Mouse (Mus musculus) liver, embryonic 16.5 days (tissue): ENCODE measurements around the gene Foxk1. TPM values are rescaled to one million over a fixed set of nuclear protein-coding genes. Genes with fewer than 3 reads are reported as not detected.

ENCODE experiments used
- ATAC-seq: fragments of 200-750 bp; cut with Nextera tagmentation; 2 replicates; pipeline ENCODE4 v1.8.0; 2017; ENCODE audit warnings: low read depth, mild to moderate bottlenecking, moderate number of reproducible peaks, moderate library complexity
- H3K27ac ChIP-seq: fragments of 300-500 bp; sonication (generic); 2 replicates; pipeline ENCODE4 v1.5.1; 2014; ENCODE audit warnings: mild to moderate bottlenecking, low read length
- H3K27me3 ChIP-seq: fragments of 300-500 bp; sonication (generic); 2 replicates; pipeline ENCODE4 v1.6.1; 2014; ENCODE audit warnings: low read depth, low read length, mixed read lengths; ENCODE audit not compliant: control insufficient read depth, insufficient read depth
- H3K36me3 ChIP-seq: fragments of 300-500 bp; sonication (generic); 2 replicates; pipeline ENCODE4 v1.6.1; 2014; ENCODE audit warnings: mild to moderate bottlenecking; ENCODE audit not compliant: control insufficient read depth, insufficient read depth
- H3K4me1 ChIP-seq: fragments of 300-500 bp; sonication (generic); 2 replicates; pipeline ENCODE4 v1.6.1; 2014; ENCODE audit warnings: low read depth, low read length, mixed read lengths; ENCODE audit not compliant: control insufficient read depth
- H3K4me2 ChIP-seq: fragments of 300-500 bp; sonication (generic); 2 replicates; pipeline ENCODE4 v1.6.1; 2014; ENCODE audit warnings: low read depth, low read length, mixed read lengths
- H3K4me3 ChIP-seq: fragments of 300-500 bp; sonication (generic); 2 replicates; pipeline ENCODE4 v1.5.1; 2014; ENCODE audit warnings: low read depth, mild to moderate bottlenecking, low read length
- H3K9ac ChIP-seq: fragments of 300-500 bp; sonication (generic); 2 replicates; pipeline ENCODE4 v1.6.1; 2014; ENCODE audit warnings: low read depth, low read length
- H3K9me3 ChIP-seq: fragments of 300-500 bp; sonication (generic); replicated peaks from 2 replicates; pipeline ENCODE4 v1.6.1; 2016; ENCODE audit warnings: low read length; ENCODE audit not compliant: control insufficient read depth
- WGBS: fragments of 180-500 bp; shearing (Covaris S2); extraction: QIAGEN DNeasy Blood & Tissue Kit; methylation state at CpG from one replicate; pipeline ENCODE4 v1.1.7; 2014; ENCODE audit not compliant: insufficient replicate concordance; 5-methylcytosine and 5-hydroxymethylcytosine counted together
- polyA plus RNA-seq: library from polyadenylated mRNA; unstranded; fragments of >200 nt; fragmentation: Nextera tagmentation; extraction: Ambion mirVana; gene quantifications from 2 replicates; pipeline ENCODE4 v1.2.1, GENCODE M21; 2015

Gene Foxk1
- polyA plus RNA-seq, 1 experiment from 2014 or later, result 0.97 TPM

- H3K4me1 ChIP-seq, result peaks cover 7% of the 10 kb centered on the region
- H3K9ac ChIP-seq, result no peak overlapping the region
- ATAC-seq, result no peak
- H3K27ac ChIP-seq, result no peak overlapping the region
- WGBS, result 79% methylated on average over 9 of the region's 9 CpGs
- no peak overlapping the region for H3K4me3 ChIP-seq
- H3K4me2 ChIP-seq, result no peak overlapping the region
- H3K36me3 ChIP-seq, result peaks cover 7% of the 10 kb centered on the region
- no peaks in the 10 kb centered on the region for H3K27me3 ChIP-seq
- H3K9me3 ChIP-seq, result no peaks in the 10 kb centered on the region
Measured at GRCm38 (mm10) chr5:142431811-142432434, 30.6 kb downstream of the Foxk1 start.

DNA sequence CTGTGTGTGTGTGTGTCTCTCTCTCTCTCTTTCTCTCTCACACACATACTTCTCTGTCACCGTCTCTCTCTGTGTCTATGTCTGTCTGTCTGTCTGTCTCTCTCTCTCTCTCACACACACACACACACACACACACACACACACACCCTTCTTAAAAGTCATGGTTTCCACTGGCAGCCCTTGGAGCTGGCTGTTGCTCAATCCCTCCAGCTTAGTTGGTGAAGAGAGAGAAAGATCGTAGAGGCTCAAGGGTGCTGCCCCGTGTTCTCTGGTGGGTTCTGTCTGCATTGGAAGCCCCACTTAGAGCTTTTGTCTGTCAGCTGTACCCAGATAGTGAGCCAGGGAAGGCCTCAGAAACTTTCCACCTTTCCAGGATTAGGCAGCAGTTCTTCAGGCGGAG lies 31.4 kb downstream of the Foxk1 start:
- Histone ChIP-seq H3K9ac (no peak overlapping the region), H3K9me3 (no peaks in the 10 kb centered on the region), H3K4me3 (no peak overlapping the region), H3K27me3 (no peaks in the 10 kb centered on the region), H3K4me1 (peaks cover 3% of the 10 kb centered on the region), H3K36me3 (peaks cover 7% of the 10 kb centered on the region), H3K4me2 (no peak overlapping the region), H3K27ac (no peak overlapping the region)
- no peak for ATAC-seq
- WGBS, result 73% methylated on average over 4 of the region's 4 CpGs

- Histone ChIP-seq H3K4me2 (no peak overlapping the region), H3K27me3 (no peaks in the 10 kb centered on the region), H3K4me3 (no peak overlapping the region), H3K9me3 (no peaks in the 10 kb centered on the region), H3K4me1 (peaks cover 3% of the 10 kb centered on the region), H3K27ac (no peak overlapping the region), H3K9ac (no peak overlapping the region), H3K36me3 (peaks cover 7% of the 10 kb centered on the region)
- no peak for ATAC-seq
- 81% methylated on average over 5 of the region's 5 CpGs for WGBS
Measured at GRCm38 (mm10) chr5:142434052-142434451, 32.8 kb downstream of the Foxk1 start.

DNA sequence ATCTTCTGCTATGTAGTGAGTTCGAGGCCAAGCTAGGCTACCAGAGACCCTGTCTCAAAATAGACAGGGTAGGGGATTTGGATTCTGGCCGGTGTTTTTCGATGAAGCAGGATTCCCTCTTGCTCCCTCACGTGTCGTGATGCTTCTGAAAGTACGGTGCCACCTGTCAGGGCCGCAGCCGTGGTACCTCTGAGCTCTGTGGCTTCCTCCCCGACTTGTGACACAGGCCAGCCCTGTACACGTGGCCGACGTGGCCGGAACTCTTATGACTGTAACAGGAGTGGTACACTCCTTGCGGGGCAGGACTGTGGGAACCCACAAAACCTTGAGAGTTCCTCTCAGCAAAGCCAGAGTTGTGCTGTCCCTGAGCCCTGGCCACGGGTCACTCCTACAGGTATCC lies 34.4 kb downstream of the Foxk1 start:
- H3K27me3 ChIP-seq, result no peaks in the 10 kb centered on the region
- no peak overlapping the region for H3K4me2 ChIP-seq
- no peak overlapping the region for H3K4me3 ChIP-seq
- H3K9me3 ChIP-seq, result no peaks in the 10 kb centered on the region
- H3K36me3 ChIP-seq, result peaks cover 7% of the 10 kb centered on the region
- H3K4me1 ChIP-seq, result peaks cover 14% of the 10 kb centered on the region
- no peak overlapping the region for H3K27ac ChIP-seq
- ATAC-seq, result no peak
- 85% methylated on average over 15 of the region's 15 CpGs for WGBS
- H3K9ac ChIP-seq, result no peak overlapping the region

GRCm38 (mm10) chr5:142438380-142438938 lies 37.2 kb downstream of the Foxk1 start:
- ATAC-seq, result no peak
- Histone ChIP-seq H3K4me1 (peaks cover 34% of the 10 kb centered on the region), H3K27me3 (no peaks in the 10 kb centered on the region), H3K27ac (no peak overlapping the region), H3K4me3 (no peak overlapping the region), H3K4me2 (no peak overlapping the region), H3K36me3 (peaks cover 7% of the 10 kb centered on the region), H3K9me3 (no peaks in the 10 kb centered on the region), H3K9ac (no peak overlapping the region)
- 83% methylated on average over 16 of the region's 16 CpGs for WGBS

DNA sequence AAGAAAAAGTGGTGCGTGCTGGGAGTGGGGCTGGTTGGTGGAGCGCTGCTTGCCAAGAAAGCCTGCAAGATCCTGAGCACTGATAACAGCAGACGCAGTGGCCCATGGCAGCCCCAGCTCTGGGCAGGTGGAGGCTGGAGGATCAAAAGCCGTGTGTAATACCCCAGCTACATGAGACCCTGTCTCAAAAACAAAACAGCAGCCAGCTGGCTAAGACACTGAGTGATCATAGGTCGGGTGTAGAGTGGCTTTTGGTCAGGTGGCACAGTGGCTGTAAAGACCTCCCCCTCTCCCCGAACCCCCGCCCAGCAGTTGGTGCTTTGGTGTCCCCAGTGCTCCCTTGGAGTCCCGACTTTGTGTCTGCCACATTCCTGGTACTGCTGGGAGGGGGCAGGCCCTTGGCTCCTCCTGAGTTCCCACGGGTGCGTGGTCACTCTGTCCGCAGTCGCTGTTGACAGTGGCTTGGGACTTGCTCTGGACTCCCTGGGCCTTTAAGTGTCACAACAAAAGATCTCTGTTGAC lies 38.7 kb downstream of the Foxk1 start:
- ATAC-seq, result peak; percentile 20
- H3K27ac ChIP-seq, result peak overlapping the region; percentile 95
- H3K27me3 ChIP-seq, result no peaks in the 10 kb centered on the region
- peak overlapping the region; percentile 58 for H3K4me3 ChIP-seq
- H3K4me2 ChIP-seq, result peak overlapping the region; percentile 89
- WGBS, result 4% methylated on average over 12 of the region's 12 CpGs
- H3K36me3 ChIP-seq, result peaks cover 7% of the 10 kb centered on the region
- H3K4me1 ChIP-seq, result peaks cover 48% of the 10 kb centered on the region
- H3K9ac ChIP-seq, result peak overlapping the region; percentile 71
- H3K9me3 ChIP-seq, result no peaks in the 10 kb centered on the region

DNA sequence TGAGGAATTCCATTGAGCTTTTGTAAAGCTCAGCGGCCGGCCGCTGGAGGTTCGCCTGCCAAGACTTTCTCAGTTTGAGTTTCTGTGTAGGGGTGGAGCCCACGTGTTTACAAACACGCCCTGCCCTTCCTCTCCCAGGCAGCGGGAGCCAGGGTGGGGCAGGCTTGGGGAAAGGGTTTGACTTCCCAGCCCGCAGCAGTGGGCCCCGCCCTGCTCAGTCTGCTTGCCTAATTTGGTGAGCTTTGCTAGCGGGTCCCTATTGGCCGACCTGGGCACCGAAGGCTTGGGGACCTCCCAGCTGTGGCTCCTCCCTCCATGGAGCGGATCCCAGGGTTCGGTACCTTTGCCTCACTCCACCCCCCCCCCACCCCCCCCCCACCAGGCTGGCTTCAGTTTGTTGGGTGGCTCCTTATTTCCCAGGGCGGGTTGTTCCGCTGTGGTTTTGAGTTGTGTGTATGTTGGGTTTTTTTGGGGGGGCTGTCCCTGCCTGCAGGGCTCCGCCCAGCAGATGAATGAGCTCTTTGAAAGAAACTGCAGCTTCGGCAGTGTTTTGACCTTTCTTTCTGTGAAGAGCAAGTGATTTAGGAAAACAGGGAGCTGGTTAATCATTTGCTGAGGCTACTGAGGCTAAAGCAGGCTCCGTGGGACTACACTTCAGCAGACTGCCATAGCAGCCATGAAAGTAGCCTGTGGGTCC lies 39.3 kb downstream of the Foxk1 start:
- Histone ChIP-seq H3K27ac (peak overlapping the region; percentile 95), H3K4me1 (peaks cover 54% of the 10 kb centered on the region), H3K9me3 (no peaks in the 10 kb centered on the region), H3K4me3 (peak overlapping the region; percentile 58), H3K27me3 (no peaks in the 10 kb centered on the region), H3K36me3 (peaks cover 7% of the 10 kb centered on the region), H3K9ac (peak overlapping the region; percentile 71), H3K4me2 (peak overlapping the region; percentile 89)
- peak; percentile 95 for ATAC-seq
- WGBS, result under 1% methylated on average over 19 of the region's 19 CpGs

DNA sequence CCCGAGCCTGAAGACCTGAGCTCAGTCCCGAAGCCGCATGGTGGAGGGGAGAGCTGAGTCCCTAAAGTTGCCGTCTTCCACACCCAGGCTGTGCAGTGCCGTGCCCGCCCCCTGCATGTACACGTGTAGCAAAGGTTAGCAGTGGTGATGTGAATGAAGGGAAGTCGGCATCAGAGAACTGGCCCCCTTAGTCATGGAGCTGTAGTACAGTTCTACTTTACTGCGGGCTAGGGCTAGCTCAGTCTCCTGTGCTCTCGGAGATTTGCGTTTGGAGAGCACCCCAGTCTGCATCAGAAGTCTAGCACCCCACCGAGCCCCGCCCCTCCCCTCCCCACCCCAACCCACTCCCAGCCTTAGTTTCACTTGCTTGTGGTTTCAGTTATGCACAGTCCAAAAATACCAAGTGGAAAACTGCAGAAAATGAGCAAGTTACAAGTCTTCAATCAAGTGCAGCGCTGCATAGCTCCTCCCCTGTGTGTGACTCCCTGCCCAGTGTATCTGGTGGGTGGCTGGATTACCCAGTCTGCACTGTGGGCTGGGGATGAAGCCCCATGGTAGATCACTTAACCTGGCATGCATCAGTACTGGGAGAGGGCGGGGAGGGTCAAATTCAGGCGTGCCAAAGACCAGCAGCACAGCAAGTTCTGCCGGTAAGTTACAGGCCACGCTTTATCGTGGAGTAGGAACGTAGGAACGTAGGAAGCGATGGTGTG lies 40.2 kb downstream of the Foxk1 start:
- peak overlapping the region; percentile 95 for H3K27ac ChIP-seq
- WGBS, result 30% methylated on average over 22 of the region's 22 CpGs
- peak overlapping the region; percentile 58 for H3K4me3 ChIP-seq
- H3K9me3 ChIP-seq, result no peaks in the 10 kb centered on the region
- H3K36me3 ChIP-seq, result no peaks in the 10 kb centered on the region
- no peaks in the 10 kb centered on the region for H3K27me3 ChIP-seq
- peaks cover 60% of the 10 kb centered on the region for H3K4me1 ChIP-seq
- ATAC-seq, result no peak
- peak overlapping the region; percentile 89 for H3K4me2 ChIP-seq
- H3K9ac ChIP-seq, result peak overlapping the region; percentile 70
